Mouse (Mus musculus) testis, adult 2 months (tissue): ENCODE measurements around the gene Rps6kb1.

Experiments used
- CTCF ChIP-seq: fragments of 200-500 bp; IDR thresholded peaks from 2 replicates; pipeline ENCODE4 v1.5.1; 2012; ENCODE audit warnings: low read depth, mild to moderate bottlenecking, inconsistent platforms, low read length, moderate library complexity; ENCODE audit not compliant: control insufficient read depth, insufficient read depth, insufficient replicate concordance
- POLR2A ChIP-seq: fragments of 200-500 bp; IDR thresholded peaks from 2 replicates; pipeline ENCODE4 v1.6.1; 2012; ENCODE audit warnings: low read depth, mild to moderate bottlenecking, inconsistent platforms, low read length, moderate library complexity; ENCODE audit not compliant: control insufficient read depth

DNA sequence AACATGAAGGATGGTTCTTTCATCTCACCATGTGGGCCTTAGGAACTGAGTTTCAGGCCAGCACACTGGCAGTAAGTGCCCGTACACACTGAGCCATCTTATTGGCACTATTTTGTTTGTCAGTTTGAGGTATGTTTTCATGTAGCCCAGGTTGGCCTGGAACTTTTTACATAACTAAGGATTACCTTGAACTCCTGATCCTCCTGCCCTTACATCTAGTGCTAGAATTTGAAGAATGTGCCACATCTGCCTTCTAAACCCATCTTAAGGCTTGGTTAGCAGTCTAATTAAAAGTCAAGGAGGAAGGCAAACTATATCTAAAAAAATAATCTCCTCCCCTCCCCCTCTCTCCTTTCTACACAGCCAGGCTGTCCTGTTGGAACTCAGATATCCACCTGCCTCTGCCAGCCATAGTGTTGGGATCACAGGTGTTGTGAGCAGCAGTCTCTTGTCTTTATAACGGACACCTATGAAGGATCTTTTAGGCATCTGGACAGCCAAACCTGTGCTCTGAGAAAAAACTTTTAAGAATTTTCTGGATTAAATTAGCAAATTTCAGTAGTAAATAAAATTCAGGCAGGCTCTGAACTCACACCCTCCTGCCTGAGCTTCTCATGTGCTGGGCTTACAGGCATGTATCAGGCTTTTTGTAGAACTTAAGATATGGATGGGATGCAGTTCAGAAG, 47.5 kb upstream of the Rps6kb1 start:
- no peak for TF ChIP-seq POLR2A
- no peak for TF ChIP-seq CTCF
